Comparison of ENCODE assay signal across 8 mouse cellular contexts in the genomic region with DNA sequence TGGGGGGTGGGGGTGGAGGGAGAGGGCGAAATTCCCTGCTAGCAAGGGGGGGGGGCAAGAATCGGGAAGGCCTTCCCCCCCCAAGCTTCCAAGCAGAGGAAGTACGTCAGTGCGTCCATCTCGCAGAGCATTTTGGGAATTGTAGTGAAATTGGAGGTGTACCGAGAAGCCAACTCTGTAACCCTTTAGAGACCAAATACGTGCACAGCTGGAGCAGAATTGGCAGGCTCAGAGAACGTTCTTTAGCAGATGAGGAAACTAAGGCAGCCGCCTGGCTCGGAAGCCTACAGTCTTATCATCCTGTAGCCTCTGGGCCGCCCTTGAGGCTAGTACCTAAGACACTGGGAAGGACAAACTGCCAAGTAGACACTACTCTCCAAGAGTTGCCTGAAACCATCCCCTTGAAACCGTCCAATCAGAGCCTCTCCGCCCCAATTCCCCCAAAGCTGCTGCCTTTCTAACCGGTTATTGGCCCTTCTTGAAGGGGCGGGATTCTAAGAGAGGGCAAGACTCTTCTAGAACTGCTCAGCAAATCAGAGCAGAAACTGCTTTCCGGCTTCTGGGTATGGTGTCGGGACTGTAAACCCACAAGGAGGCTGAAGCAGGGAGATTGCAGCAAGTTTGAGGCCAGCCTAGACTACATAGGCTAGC. TPM values are rescaled to one million over a fixed set of nuclear protein-coding genes. Genes with fewer than 3 reads are reported as not detected.
A peak's percentile ranks its signal among the peaks of the same experiment; 100 is the strongest.
DNase-seq lines count a peak whose midpoint lies in the region.

No protein-coding gene starts in this region.

- H3K4me1 ChIP-seq in hindbrain, embryonic 10.5 days (replicated peaks) = peaks cover 90% of the 10 kb centered on the region

- peak overlapping the region; percentile 92 for H3K27ac ChIP-seq in hindbrain, embryonic 10.5 days

- DNase-seq in T-cell, adult 2 months (ENCODE audit: low spot score) = peak; percentile 63
- peak; percentile 88 for DNase-seq in cerebellum, adult 9-11 months
- peak; percentile 76 to 90 for DNase-seq in frontal cortex, adult 2 months (ENCODE audit: extremely low spot score in 1 of 2, low spot score in 1 of 2)
- peak; percentile 80 for DNase-seq in hindbrain, embryonic 10.5 days (ENCODE audit: low spot score)
- peak; percentile 65 to 72 for DNase-seq in layer of hippocampus, postnatal 10 days (ENCODE audit: low spot score in 2 of 2)
- DNase-seq in lung, postnatal 10 days = peak; percentile 89
- DNase-seq in retina, embryonic 14.5 days (ENCODE audit: low spot score) = peak; percentile 89
- peak; percentile 45 for DNase-seq in urinary bladder, adult 2 months (ENCODE audit: low spot score)

- 2% methylated on average over 17 of the region's 17 CpGs for WGBS in hindbrain, embryonic 10.5 days

- no peaks in the 10 kb centered on the region for H3K27me3 ChIP-seq in hindbrain, embryonic 10.5 days (ENCODE audit: insufficient read depth, poor library complexity, severe bottlenecking)

- H3K9me3 ChIP-seq in hindbrain, embryonic 10.5 days = no peaks in the 10 kb centered on the region

- H3K36me3 ChIP-seq in hindbrain, embryonic 10.5 days = peaks cover 33% of the 10 kb centered on the region

- H3K4me3 ChIP-seq in hindbrain, embryonic 10.5 days = peak overlapping the region; percentile 53

RNA-seq across cellular contexts. Expression of gene Irf2bp1, which starts 0.9 kb away (rescaled TPM):
- 29.0 and 30.5 TPM in 2 replicates for polyA plus RNA-seq in frontal cortex, adult 2 months (2012; rRNA removed)
- 23.2 and 31.1 TPM in 2 replicates for polyA plus RNA-seq in hindbrain, embryonic 10.5 days (2016; fragmentation: Nextera tagmentation; extraction: Ambion mirVana)
- 10 to 100 TPM; 45.5 to 49.7 TPM for total RNA-seq in layer of hippocampus, postnatal 10 days (2021)
- polyA plus RNA-seq in urinary bladder, adult 2 months (2012; rRNA removed) = 15.8 and 20.3 TPM in 2 replicates

RNA-seq across cellular contexts. Expression of gene Mypop, which starts 11.9 kb away (rescaled TPM):
- 39.9 and 46.2 TPM in 2 replicates for polyA plus RNA-seq in frontal cortex, adult 2 months (2012; rRNA removed)
- polyA plus RNA-seq in hindbrain, embryonic 10.5 days (2016; fragmentation: Nextera tagmentation; extraction: Ambion mirVana) = 4.1 and 5.0 TPM in 2 replicates
- 10 to 100 TPM; 28.0 to 29.1 TPM for total RNA-seq in layer of hippocampus, postnatal 10 days (2021)
- polyA plus RNA-seq in urinary bladder, adult 2 months (2012; rRNA removed) = 7.5 and 9.5 TPM in 2 replicates

RNA-seq across cellular contexts. Expression of gene Nanos2, which starts 15.8 kb away (rescaled TPM):
- polyA plus RNA-seq in frontal cortex, adult 2 months (2012; rRNA removed) = 2.9 and 4.1 TPM in 2 replicates
- polyA plus RNA-seq in hindbrain, embryonic 10.5 days (2016; fragmentation: Nextera tagmentation; extraction: Ambion mirVana) = 0.09 TPM in 1 of 2 replicates, not detected in the other
- 1 to 10 TPM in 1 of 2 experiments, under 1 TPM in 1; 0.91 to 1.3 TPM for total RNA-seq in layer of hippocampus, postnatal 10 days (2021)
- 0.04 TPM in 1 of 2 replicates, not detected in the other for polyA plus RNA-seq in urinary bladder, adult 2 months (2012; rRNA removed)

RNA-seq across cellular contexts. Expression of gene Foxa3, which starts 20.4 kb away (rescaled TPM):
- not detected in 2 replicates for polyA plus RNA-seq in frontal cortex, adult 2 months (2012; rRNA removed)
- 0.07 TPM in 1 of 2 replicates, not detected in the other for polyA plus RNA-seq in hindbrain, embryonic 10.5 days (2016; fragmentation: Nextera tagmentation; extraction: Ambion mirVana)
- not detected for total RNA-seq in layer of hippocampus, postnatal 10 days (2021)
- 0.04 TPM in 1 of 2 replicates, not detected in the other for polyA plus RNA-seq in urinary bladder, adult 2 months (2012; rRNA removed)

RNA-seq across cellular contexts. Expression of gene Sympk, which starts 21.2 kb away (rescaled TPM):
- polyA plus RNA-seq in frontal cortex, adult 2 months (2012; rRNA removed) = 118 and 120 TPM in 2 replicates
- polyA plus RNA-seq in hindbrain, embryonic 10.5 days (2016; fragmentation: Nextera tagmentation; extraction: Ambion mirVana) = 45.9 and 57.2 TPM in 2 replicates
- 10 to 100 TPM; 88.4 to 90.2 TPM for total RNA-seq in layer of hippocampus, postnatal 10 days (2021)
- polyA plus RNA-seq in urinary bladder, adult 2 months (2012; rRNA removed) = 35.0 and 43.7 TPM in 2 replicates

Comparison
In these comparisons a context has a peak if more than half of its experiments do, and no peak if none do; other contexts are left out.
1. Peak in every context shown above with its lines: DNase-seq, H3K4me3 ChIP-seq and H3K27ac ChIP-seq.